Mouse (Mus musculus): ENCODE data around the gene Tspan7. TPM values are rescaled to one million over a fixed set of nuclear protein-coding genes. Genes with fewer than 3 reads are reported as not detected.

Tspan7 gene
- total and polyA plus RNA-seq, 2 experiments from 2014 or later = 254 to 629 TPM

DNA sequence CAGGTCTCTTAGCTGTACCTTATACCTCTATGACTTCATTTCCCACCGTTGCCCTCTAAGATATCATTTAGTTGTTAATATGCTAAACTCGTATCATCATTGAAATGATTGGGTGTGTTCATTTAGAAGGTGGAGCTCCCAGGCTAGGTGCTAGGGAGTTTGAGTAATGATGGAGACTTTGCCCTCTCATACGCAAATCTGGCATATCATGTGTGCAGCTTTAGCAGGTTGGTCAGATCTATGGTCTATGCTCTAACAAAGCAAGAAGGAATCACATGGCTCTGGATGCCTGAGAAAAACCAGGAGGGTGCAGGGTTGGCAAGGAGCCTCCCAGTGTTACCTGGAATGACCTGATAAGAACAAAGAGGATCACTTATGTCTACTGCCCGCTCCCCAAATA, 91.4 kb downstream of the Tspan7 start:
- WGBS = 79% methylated on average over 4 of the region's 4 CpGs
- Histone ChIP-seq H3K27me3 (ENCODE audit: insufficient read depth, low read length) (no peaks in the 10 kb centered on the region), H3K4me2 (ENCODE audit: low read depth) (no peak overlapping the region), H3K27ac (ENCODE audit: low read depth, low read length) (no peak overlapping the region), H3K9me3 (ENCODE audit: low read length) (no peaks in the 10 kb centered on the region), H3K4me1 (ENCODE audit: insufficient read depth) (no peaks in the 10 kb centered on the region), H3K36me3 (ENCODE audit: insufficient read depth) (no peaks in the 10 kb centered on the region), H3K4me3 (ENCODE audit: low read depth, low read length) (no peak overlapping the region), H3K9ac (no peak overlapping the region)
- TF ChIP-seq CTCF (IDR thresholded peaks at IDR 0.05; ENCODE audit: low read depth) = no peak
- DNase-seq (no peak), ATAC-seq (no peak)

DNA sequence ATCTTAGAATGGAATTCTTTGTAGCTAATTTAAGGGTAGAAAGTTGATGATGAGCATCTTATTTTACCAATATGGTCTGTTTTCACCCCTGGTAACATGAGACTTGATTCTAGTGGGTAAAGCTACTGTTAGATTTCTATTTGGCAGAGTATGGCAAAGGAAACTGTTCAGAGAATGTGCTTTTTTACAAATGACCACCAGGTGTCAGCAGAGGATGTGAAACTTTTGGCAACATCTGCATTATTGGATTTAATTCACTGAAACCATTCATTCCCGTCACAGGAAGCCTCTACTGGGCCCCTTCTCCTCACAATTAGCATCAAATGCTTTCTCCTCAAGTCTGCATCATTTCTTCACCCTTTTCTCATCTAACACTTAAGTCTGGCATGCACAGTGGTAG, 92.4 kb downstream of the Tspan7 start:
- H3K27ac ChIP-seq (ENCODE audit: low read depth, low read length) = no peak overlapping the region
- no peaks in the 10 kb centered on the region for H3K36me3 ChIP-seq (ENCODE audit: insufficient read depth)
- ATAC-seq (no peak; the same call in 1 of the 2 replicates), DNase-seq (peak; percentile 78)
- H3K27me3 ChIP-seq (ENCODE audit: insufficient read depth, low read length) = no peaks in the 10 kb centered on the region
- peak; percentile 69 for TF ChIP-seq CTCF (IDR thresholded peaks at IDR 0.05; ENCODE audit: low read depth)
- H3K9ac ChIP-seq = no peak overlapping the region
- WGBS = 11% methylated on average over 1 of the region's 1 CpGs
- H3K9me3 ChIP-seq (ENCODE audit: low read length) = no peaks in the 10 kb centered on the region
- H3K4me3 ChIP-seq (ENCODE audit: low read depth, low read length) = no peak overlapping the region
- no peaks in the 10 kb centered on the region for H3K4me1 ChIP-seq (ENCODE audit: insufficient read depth)
- H3K4me2 ChIP-seq (ENCODE audit: low read depth) = no peak overlapping the region

DNA sequence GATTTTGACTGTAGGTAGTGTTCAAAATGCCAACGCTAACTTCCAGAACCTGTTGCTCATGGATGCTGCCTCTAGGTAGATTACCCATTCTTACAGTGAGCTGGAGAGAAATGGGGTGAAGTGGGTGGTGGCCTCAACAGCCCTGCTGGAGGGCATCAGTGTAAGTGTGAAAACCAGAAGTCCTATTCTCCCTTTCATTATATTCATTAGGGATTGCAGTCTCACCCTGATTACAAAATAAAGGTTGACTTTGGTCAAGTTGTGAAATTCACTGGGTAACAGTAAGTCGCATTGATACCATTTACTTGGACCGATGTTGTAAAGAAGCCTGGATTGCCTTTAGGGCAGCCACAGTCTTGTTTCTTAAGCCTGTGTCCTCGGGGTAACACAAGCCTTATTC, 97.8 kb downstream of the Tspan7 start:
- DNase-seq (no peak), ATAC-seq (no peak)
- no peak overlapping the region for H3K9ac ChIP-seq
- WGBS = 82% methylated on average over 4 of the region's 4 CpGs
- H3K4me2 ChIP-seq (ENCODE audit: low read depth) = no peak overlapping the region
- H3K9me3 ChIP-seq (ENCODE audit: low read length) = no peaks in the 10 kb centered on the region
- H3K4me1 ChIP-seq (ENCODE audit: insufficient read depth) = no peaks in the 10 kb centered on the region
- no peaks in the 10 kb centered on the region for H3K27me3 ChIP-seq (ENCODE audit: insufficient read depth, low read length)
- 0 out of 2 replicates have a peak, but pooled peaks cover 5% of the 10 kb centered on the region for H3K36me3 ChIP-seq (ENCODE audit: insufficient read depth)
- no peak for TF ChIP-seq CTCF (IDR thresholded peaks at IDR 0.05; ENCODE audit: low read depth)
- H3K27ac ChIP-seq (ENCODE audit: low read depth, low read length) = no peak overlapping the region
- no peak overlapping the region for H3K4me3 ChIP-seq (ENCODE audit: low read depth, low read length)

DNA sequence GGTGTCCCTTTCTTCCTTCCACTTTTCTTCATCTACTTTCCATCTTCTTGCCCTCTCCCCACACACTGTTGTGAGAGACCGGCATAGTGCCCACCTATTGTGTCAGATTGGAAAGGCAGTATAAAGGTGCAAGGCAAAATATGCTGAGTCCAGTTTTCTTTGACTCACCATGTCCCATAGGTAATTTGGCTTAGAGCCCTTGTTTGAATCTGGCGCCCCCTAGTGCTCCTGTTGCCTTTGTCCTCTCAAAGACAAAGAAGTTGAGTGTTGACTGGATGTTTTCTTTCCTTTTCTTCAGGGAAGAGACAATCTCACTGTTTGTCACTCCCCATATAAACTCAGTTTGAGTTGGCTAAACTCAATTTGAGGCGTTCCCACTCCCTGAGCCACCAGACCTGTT, 107.3 kb downstream of the Tspan7 start:
- H3K4me3 ChIP-seq (ENCODE audit: low read depth, low read length) = no peak overlapping the region
- H3K4me1 ChIP-seq (ENCODE audit: insufficient read depth) = no peaks in the 10 kb centered on the region
- no peak overlapping the region for H3K27ac ChIP-seq (ENCODE audit: low read depth, low read length)
- H3K4me2 ChIP-seq (ENCODE audit: low read depth) = no peak overlapping the region
- ATAC-seq = no peak
- H3K36me3 ChIP-seq (ENCODE audit: insufficient read depth) = no peaks in the 10 kb centered on the region; the same call in 1 of the 2 replicates
- TF ChIP-seq CTCF (IDR thresholded peaks at IDR 0.05; ENCODE audit: low read depth) = peak; percentile 21; the same call in 1 of the 2 replicates
- no peaks in the 10 kb centered on the region for H3K27me3 ChIP-seq (ENCODE audit: insufficient read depth, low read length)
- no peak overlapping the region for H3K9ac ChIP-seq
- WGBS = 64% methylated on average over 3 of the region's 3 CpGs
- no peaks in the 10 kb centered on the region for H3K9me3 ChIP-seq (ENCODE audit: low read length)
- no peak for DNase-seq

DNA sequence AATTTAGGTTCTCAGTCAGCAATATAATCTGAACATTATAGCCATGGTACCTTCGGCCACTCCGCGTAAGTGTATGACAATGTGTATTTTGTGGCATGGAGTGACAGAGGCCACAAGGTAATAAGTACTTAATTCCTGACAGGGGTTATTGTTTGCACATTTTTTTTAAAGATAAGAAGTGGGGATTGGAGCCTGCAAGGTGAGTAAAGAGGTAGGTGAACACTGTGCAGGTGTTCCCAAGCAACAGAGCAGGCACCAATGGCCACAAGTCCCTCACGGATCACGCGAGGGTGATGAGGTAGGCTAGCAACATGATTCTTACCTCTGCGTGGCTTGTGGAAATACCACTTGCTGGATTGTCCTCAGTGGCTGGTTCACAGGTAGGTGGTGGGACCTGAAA, 108.6 kb downstream of the Tspan7 start:
- no peaks in the 10 kb centered on the region for H3K4me1 ChIP-seq (ENCODE audit: insufficient read depth)
- H3K9me3 ChIP-seq (ENCODE audit: low read length) = no peaks in the 10 kb centered on the region
- ATAC-seq (no peak), DNase-seq (no peak)
- H3K36me3 ChIP-seq (ENCODE audit: insufficient read depth) = no peaks in the 10 kb centered on the region; the same call in 1 of the 2 replicates
- no peak for TF ChIP-seq CTCF (IDR thresholded peaks at IDR 0.05; ENCODE audit: low read depth)
- H3K9ac ChIP-seq = no peak overlapping the region
- no peaks in the 10 kb centered on the region for H3K27me3 ChIP-seq (ENCODE audit: insufficient read depth, low read length)
- no peak overlapping the region for H3K27ac ChIP-seq (ENCODE audit: low read depth, low read length)
- 97% methylated on average over 7 of the region's 7 CpGs for WGBS
- H3K4me3 ChIP-seq (ENCODE audit: low read depth, low read length) = no peak overlapping the region
- no peak overlapping the region for H3K4me2 ChIP-seq (ENCODE audit: low read depth)

DNA sequence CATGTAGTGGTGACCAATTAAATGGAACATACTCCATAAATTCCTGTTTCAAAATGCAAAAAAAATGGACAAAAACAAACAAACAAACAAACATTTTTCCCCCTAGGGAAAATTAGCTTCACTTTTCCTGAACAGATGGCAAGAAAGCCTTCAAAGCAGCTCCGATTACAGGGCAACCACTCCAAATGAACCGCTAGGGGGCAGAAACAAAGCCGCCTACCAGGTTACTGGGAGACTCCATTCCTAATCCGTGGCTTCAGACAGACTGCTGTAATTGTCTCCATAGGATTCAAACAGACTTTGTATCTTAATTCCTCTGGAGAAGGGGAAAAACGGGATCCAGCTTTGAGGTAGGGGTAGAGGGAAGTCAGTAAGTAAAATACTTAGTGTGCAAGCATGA, 132.2 kb downstream of the Tspan7 start:
- Histone ChIP-seq H3K9me3 (ENCODE audit: low read length) (no peaks in the 10 kb centered on the region), H3K4me1 (ENCODE audit: insufficient read depth) (no peaks in the 10 kb centered on the region), H3K27me3 (ENCODE audit: insufficient read depth, low read length) (no peaks in the 10 kb centered on the region), H3K27ac (ENCODE audit: low read depth, low read length) (no peak overlapping the region), H3K4me3 (ENCODE audit: low read depth, low read length) (no peak overlapping the region), H3K4me2 (ENCODE audit: low read depth) (no peak overlapping the region), H3K9ac (no peak overlapping the region), H3K36me3 (ENCODE audit: insufficient read depth) (no peaks in the 10 kb centered on the region)
- TF ChIP-seq CTCF (IDR thresholded peaks at IDR 0.05; ENCODE audit: low read depth) = peak; percentile 53
- WGBS = 20% methylated on average over 5 of the region's 5 CpGs
- peak; percentile 46 for DNase-seq
- ATAC-seq = peak; percentile 45; the same call in 1 of the 2 replicates

DNA sequence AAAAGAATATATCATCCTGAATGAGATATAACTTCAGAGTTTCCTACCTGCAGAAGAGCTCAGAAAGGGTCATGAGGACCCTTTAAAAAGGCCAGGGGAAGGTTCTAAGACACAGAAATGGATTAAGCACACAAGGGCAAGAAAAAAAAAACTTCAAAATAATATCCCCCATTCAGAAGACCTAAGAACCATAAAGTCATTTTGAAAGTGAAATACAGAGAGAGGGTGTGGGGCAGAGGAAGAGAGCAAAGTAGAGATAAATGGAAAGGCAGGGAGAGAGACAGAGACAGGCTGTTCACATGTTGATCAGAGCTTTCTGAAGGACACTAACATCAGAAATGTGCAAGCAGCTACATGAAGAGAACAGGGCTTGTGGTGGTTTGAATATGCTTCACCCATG, 156.1 kb downstream of the Tspan7 start:
- Histone ChIP-seq H3K9ac (no peak overlapping the region), H3K4me2 (ENCODE audit: low read depth) (no peak overlapping the region), H3K4me1 (ENCODE audit: insufficient read depth) (no peaks in the 10 kb centered on the region), H3K4me3 (ENCODE audit: low read depth, low read length) (no peak overlapping the region), H3K27me3 (ENCODE audit: insufficient read depth, low read length) (no peaks in the 10 kb centered on the region), H3K9me3 (ENCODE audit: low read length) (no peaks in the 10 kb centered on the region), H3K27ac (ENCODE audit: low read depth, low read length) (no peak overlapping the region), H3K36me3 (ENCODE audit: insufficient read depth) (no peaks in the 10 kb centered on the region)
- no peak for DNase-seq
- no peak for TF ChIP-seq CTCF (IDR thresholded peaks at IDR 0.05; ENCODE audit: low read depth)
- no peak for ATAC-seq

Other genes starting within 250 kb of the Tspan7 start
- gene Otc, start 232.9 kb upstream of the Tspan7 start, total RNA-seq (2014; rRNA removed) = not detected in 2 replicates
- not detected in 2 replicates for gene Otc, start 232.9 kb upstream of the Tspan7 start, polyA plus RNA-seq (2015; fragmentation: Nextera tagmentation; extraction: Ambion mirVana)
- gene Mid1ip1, start 229.9 kb downstream of the Tspan7 start, total RNA-seq (2014; rRNA removed) = 81.6 and 96.9 TPM in 2 replicates
- 89.0 and 108 TPM in 2 replicates for gene Mid1ip1, start 229.9 kb downstream of the Tspan7 start, polyA plus RNA-seq (2015; fragmentation: Nextera tagmentation; extraction: Ambion mirVana)